Mouse (Mus musculus) frontal cortex, adult 2 months (tissue): ENCODE data around the gene Dnajb3. TPM values are rescaled to one million over a fixed set of nuclear protein-coding genes. Genes with fewer than 3 reads are reported as not detected.

Experiments used
- DNase-seq, 2 experiments: peaks; one replicate each; pipeline ENCODE4 v3.0.0; 2022; ENCODE audit warnings: low spot score in 1 of 2; ENCODE audit errors: extremely low spot score in 1 of 2
- polyA plus RNA-seq: library from polyadenylated mRNA; depleted of rRNA; stranded (reverse); fragments of >200 nt; gene quantifications from 2 replicates; pipeline ENCODE4 v1.2.3, GENCODE M21; 2012; rRNA removed

Gene Dnajb3
- polyA plus RNA-seq = 1.9 and 2.6 TPM in 2 replicates

DNA sequence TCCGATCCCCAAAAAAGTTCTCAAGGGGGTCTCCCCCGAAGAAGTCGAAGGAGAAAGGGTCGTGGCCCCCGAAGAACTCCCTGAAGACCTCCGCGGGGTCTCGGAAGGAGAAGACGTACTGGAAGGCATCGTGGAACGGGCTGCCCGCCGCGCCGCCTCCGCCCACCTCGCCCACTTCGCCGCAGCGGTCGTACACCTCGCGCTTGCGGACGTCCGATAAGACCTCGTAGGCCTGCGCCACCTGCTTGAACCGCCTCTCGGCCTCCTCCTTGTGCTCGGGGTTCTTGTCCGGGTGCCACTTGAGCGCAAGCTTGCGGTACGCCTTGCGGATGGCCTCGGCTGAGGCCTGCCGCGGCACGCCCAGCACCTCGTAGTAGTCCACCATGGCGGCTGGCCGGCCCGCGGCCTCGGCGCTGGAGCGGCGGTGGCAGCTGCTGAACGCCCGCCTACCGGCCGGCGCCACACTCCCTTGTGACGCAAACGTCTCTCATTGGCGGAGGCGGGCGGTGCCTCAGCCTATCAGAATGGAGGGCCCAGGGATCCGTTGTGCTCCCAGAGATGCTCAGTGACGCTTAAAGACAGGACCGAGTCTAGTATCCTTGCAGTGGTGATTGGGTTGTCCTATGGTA is at the start of gene Dnajb3:
Dnajb3 (minus strand) TSS at position 489 of the 629 bp plus-strand sequence.
- peak; percentile 70 to 86 for DNase-seq

DNA sequence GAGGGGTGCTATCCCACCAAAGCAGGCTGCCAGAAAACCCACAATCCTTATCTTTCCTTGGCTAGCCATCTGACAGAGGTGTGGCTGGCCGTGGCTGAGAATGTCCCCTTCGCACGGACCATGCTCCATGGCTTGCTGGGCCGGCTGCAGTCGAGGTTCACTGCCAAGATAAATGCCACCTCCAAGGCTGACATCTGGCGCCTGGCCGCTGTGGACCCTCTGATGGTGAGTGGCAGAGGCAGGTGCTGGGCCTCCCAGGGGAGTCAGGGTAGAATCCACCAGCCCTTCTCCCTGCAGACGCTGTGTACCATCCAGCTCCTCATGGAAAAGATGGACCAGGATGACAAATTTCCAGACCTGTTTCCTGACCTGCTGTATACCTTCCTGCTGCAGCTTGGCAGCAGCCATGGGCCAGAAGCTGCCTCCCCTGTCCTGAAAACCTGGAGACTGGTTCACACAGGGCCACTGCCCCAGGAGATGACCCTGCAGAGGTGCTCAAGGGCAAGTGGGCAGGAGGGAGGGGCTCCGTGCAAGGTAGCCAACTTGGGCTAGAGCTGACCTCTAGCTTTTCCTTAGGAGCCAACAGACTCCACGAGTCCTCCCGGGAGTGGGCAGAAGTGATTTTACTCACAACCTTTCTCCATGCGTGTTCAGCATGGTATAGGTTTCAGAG is 49.3 kb upstream of the Dnajb3 start:
- DNase-seq = no peak

DNA sequence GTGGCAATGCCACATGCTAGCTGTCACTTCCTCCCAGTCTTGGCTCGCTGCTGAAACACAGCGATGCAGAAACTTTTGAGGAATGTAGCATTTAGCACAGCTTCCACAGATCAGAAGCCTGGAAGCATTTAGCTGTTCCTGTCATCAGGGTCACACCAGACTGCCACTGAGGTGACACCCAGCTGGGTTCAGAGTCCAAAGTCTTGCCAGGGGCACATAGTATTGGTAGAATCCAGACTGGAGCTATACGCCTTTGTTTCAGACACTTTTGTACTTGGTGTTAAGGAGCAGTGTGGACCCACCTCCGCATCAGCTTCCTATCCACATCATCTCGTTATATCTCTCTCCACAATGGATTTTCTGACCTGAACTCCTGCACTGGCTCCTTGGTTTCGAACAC is 48.0 kb upstream of the Dnajb3 start:
- DNase-seq = no peak

DNA sequence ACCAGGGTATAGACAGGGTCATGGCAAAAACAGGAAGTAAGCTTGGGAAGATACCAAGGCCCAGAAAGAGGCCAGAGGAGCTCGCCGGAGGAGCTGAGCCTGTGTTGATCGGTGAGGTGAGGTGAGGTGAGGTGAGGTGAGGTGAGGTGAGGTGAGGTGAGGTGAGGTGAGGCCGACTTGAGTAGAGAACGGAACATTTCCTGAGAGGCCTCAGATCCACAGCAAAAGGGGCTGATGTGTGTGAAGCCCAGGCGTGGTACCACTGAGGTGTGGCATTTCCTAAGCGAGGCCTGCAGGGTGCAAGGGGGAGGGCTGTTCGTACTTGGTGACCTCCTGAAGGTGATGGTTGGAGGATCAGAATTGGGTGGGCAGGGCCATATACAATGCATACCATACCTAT is 47.5 kb upstream of the Dnajb3 start:
- no peak for DNase-seq

DNA sequence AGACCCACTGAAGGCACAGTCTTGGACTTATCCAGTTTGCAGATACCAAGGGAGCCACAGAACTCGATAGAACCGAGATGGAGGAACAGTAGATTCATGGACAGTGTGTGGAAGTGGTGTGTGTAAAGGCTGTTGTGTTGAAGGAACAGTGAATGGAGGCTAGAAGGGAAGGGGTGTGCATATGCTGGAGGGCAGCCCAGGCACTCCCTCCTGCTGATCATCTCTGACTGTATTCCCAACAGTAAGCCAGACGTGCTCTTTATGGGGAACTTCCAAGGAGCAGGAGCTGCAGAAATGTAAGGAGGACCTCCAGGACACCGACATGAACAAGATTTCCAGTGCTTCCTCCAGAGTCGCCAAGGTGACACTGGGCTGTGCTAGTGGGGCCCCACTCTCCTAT is 44.4 kb upstream of the Dnajb3 start:
- no peak for DNase-seq

DNA sequence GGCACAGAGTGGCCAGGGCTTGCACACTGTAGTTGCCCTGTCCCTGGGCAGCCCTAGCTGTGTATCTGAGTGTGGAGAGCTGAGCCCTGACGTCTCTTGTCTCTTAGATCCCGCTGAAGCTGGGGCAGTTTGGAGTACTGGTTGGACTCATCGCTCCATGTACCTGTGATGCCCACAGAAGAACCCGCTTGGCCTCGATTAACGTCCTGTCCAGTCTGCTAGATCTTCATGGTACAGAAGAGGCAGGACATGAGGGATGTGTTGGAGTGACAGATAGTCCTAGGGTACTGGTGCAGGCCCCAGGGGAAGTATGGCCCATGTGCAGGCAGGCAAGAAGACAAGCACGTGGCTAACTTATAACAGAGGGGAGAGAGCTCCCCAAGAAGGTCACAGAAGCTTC is 44.0 kb upstream of the Dnajb3 start:
- DNase-seq = no peak

DNA sequence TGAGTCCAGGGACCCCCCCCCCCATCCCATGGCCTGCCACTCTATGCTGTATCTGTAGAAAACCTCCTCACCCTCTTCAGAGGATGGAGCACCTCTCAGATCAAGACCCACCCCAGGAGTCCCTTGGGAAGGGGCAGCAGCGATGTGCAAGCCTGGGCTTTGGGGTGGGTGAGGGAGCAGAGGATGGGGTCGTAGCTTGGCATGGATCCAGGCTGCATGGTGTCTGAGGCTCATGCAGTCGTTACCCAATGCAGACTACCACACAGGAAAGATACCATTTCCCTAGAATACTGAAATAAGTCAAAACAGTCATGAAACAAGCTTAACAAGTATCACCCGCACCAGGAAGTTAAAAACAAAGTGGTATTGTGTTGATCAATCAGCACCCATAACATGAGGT is 43.1 kb upstream of the Dnajb3 start:
- no peak for DNase-seq

DNA sequence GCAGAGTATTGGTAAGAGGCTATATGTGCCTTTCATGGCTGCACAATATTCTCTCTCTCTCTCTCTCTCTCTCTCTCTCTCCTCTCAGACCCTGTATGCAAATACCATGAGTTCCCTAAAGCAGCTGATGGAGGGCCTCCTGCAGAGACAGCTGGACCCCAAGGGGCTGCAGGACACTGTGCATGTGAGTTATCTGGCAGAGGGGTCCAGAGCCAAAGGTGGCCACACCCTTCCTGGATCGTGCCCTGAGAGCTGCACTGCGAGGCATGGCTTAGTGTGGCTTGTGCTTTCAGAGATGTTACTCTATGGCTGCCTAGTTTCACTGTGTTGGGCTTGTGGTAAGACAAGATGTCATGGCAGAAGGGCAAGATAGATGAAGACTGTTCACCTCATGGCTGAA is 42.1 kb upstream of the Dnajb3 start:
- DNase-seq = no peak

DNA sequence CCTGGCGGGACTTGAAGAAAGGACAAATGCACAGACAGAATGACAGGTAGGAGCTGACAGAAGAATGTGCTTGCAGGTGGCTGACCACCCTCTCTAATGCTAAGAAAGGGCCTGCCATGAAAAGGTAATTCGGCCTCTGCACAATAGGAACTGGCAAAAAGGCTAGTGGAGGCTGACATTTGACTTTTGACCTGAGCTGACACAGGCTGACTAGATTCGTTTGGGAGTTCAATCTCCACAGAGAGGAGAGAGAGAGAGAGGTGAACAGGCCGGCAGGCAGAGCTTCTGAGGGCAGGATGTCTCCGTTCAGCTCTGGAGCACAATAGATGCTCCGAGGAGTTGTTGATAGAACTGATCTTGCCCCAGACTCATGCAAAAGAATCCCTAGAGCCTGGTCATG is 40.8 kb upstream of the Dnajb3 start:
- DNase-seq = no peak

DNA sequence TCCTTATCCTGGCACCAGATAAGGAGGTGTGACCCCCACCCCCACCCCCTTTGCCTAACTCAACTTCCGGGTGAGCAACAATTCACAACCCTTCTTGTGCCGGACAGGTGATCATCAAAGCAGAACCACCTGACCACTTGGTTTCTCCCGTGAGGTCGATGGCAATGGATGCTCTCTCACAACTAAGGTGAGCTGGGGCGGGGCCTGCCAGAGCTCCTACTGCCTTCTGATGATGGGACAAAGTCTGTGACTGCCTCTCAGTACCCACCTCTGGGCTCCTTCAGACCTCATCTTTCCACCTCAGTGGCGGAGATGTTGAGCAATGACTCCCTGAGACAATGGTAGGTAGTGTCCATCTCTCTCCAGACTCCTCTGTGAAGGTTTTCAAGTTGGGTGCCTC is 40.3 kb upstream of the Dnajb3 start:
- no peak for DNase-seq

DNA sequence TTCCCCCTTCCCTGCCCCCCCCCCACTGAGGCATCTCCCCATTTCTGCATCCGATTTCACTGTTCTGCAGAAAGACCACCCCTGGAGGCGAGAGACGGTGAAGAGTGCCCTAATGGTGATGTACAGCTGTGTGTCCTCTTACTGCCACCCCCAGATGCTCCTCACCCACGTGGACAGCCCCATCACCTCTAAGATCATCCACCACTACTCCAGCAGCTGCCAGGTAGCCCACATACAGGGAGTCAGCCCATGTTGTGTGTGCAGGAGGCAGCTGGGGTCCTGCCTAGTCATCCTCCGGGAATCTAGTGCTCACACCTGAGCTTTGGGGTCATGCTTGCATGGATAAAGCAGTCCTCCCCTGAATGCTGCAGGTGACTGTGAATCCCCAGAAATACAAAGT is 38.3 kb upstream of the Dnajb3 start:
- DNase-seq = no peak

DNA sequence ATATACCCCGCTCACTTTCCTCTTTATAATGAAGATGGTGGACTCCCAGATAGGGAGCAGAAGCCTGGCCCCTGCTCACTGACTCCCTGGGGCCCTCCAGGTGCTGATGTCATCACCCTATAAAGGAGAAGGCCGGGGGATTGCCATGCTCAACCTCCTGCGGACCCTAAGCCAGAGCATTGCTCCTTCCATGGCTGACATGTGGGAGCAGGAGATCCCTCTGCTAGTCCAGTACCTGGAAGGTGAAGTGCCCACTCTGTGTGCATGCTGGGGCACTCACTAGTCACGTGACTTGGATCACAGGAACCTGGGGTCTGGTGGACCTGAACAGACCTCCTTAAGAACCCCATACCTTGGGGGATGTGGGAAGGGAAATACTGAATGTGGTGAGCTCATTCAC is 35.0 kb upstream of the Dnajb3 start:
- no peak for DNase-seq

DNA sequence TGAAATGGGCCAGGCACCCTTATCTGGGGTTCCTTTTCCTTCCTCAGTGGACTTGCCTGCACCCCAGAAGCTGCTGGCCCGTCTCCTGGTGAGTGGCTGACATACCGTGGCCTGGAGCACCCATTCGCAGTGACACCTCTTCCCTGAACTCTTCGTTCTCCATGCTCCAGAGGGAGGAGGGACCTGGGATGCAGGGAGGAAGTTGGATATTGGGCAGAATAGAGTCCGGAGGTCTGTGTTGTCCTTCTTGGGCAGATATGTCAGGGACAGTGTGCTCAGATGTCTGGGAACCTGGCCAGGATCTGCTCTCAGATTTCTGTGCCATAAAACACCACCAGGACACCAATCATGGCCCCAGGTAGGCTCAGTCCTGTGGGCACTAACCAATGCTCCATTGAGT is 34.5 kb upstream of the Dnajb3 start:
- DNase-seq = no peak

DNA sequence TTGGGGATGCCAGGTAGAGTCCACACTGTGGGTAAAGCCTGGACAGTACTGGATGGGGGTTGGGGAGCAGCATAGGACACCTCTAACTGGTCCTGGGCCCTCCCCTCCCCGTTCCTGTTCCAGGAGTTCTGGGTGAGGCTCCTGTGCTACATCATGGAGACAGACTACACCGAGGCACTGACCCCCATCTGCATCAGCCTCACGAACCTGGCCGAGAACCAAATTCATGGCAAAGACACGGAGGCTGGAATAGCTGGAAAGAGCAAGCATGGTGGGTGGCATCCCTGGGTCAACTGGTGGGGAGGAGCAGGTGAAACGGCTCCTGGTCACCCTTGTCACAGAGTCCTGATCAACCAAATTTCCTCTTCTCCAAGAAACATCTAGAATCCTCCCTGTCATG is 33.2 kb upstream of the Dnajb3 start:
- no peak for DNase-seq

DNA sequence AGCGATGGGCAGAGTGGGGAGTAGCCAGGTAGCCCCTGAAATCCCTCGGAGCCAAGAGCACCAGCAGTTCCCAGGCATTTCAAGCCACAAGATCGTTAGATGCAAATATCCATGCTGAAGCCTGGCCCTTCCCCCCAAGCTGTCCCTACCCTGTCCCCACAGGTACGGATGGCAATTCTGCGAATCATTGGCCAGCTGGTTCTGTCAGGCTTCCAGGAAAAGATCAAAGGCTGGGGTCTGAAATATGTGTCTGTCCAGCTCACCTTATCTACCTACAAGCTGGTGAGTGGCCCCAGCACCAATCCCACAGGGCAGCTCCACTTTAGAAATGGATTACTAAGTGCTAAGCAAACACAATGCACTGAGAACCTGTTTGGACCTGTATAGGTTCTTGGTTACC is 31.7 kb upstream of the Dnajb3 start:
- no peak for DNase-seq

DNA sequence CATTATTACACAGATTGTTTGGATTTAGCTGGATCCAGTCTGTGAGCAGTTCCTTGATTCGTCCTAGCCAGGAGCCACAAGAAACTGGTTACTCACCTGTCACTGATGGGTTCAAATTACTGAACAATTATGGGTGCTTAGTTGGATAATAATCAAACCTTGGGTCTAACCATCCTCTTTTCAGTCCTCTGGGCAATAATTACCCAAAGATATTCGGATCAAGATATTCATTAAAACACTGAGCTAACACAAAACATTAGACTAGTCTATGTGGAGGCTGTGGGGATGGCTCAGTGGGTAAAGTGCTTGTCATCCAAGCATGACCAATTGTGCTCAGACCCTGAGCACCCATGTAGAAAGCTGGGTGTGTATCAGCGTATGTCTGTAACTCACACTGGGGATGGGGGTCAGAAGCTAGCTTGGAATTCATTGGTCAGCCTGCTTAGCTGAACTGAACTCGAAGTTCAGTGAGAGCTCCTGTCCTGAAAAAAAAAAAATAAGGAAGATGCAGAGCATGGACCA is 30.4 kb upstream of the Dnajb3 start:
- DNase-seq = no peak

DNA sequence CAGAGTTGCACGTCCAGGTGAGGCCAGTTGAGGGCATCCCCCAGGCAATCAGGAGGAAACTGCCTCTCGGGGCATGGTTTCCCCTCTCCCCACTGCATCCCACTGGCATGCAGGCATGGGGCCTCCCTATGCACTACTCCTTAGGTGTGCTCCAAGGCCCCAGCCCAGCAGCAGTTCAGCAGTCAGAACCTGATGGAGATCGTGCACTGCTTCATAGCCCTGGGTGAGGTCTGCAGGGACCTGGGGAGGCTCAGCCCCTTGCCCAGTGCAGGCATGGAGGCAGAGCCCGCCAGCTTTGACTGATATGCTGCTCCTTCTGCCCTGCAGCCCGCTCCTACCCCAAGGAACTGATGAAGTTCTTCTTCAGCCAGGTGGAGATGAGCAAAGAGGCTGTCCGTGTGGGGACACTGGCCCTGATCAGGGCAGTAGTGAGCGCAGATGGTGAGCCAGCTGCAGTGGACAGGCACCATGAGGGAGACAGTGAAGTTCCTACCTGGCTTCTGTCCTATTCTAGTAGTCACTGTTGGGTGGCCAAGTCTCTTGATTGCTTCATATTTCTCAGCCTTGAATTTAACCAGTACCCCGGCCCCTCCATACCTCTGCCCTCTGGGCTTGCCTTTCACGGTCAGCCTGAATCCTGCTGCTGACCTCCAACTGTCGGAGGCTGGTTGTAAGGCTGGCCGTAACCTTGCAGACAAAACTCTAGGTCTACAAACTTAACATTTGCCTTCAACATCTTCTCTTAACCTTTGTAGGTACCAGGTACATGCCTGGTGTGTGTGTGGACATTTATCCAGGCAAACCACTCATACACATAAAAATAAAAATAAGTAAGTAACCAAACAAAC is 29.7 kb upstream of the Dnajb3 start:
- no peak for DNase-seq

DNA sequence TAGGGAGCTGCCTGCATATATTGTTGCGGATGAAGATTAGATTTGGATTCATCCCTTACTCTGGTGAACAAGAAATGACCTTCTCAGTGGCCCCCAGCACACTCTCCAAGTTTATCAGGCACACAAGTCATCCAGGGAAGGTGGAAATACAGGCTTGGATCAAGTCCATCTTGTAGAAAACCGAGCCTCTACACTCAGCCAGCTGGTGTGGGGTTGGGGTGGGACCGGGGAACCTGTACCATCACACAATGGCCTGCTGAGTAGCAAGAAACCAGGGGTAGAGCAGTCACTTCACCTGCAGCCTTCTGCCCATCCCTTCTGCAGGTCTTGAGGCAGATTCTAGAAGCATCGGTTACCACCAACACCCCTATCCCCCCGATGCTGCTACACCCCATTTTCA is 29.1 kb upstream of the Dnajb3 start:
- no peak for DNase-seq

DNA sequence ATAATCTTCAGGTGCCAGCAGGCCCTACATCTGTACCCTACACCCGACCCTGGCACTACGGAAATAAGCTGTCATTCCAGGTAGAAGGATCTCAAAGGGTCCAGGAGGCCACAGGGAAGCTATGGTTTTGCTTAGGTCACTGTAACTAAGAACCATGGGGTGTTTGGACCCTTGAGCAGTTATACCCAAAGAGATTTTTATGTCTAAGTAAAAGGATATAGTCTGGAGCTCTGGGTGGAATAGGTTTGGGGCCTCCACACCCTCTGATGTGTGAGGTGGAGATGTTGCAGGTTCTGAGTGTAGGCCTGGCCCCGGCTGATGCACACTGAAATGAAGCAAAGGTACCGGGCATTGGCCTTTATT is 28.6 kb upstream of the Dnajb3 start:
- no peak for DNase-seq

DNA sequence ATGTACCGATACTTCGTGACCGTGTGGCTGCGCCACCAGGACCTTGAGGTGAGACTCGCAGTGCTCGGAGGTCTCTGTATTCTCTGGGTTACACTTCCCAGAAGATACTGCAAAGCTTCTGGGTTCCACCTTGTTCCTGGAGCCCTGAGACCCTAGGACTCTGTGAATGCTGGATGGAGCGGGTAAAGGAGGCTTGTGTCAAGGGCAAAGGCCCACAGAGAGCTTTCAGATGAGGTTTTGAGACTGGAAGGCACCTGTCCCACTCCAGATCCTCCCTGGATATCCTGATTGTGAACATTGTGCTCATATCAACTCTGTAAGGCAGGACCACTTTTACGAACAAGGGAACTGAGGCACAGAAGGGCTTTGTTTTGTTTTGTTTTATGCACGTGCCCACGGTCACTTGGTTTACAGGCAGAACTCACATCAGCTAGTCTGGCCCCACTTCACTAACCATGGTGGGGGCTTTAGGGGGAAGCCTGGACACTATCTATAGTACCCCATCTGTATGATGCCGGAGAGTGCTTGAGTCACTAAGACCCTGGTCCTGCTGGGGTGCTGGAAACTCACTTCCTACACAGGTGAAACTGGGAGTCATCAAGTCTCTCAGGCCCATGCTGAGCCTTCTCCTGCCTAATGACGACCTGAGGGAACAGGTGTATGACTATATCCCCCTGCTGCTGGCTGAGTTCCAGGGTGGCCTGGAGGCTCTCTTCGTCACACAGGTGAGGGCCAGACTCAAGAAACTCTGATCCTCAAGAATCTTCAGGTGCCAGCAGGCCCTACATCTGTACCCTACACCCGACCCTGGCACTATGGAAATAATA is 28.1 kb upstream of the Dnajb3 start:
- DNase-seq = no peak
